Comparison of ENCODE assay signal across 9 mouse cellular contexts in genomic region chr10:127945432-127946064, GRCm38 (mm10). TPM values are rescaled to one million over a fixed set of nuclear protein-coding genes. Genes with fewer than 3 reads are reported as not detected.
DNase-seq lines count a peak whose midpoint lies in the region; ATAC-seq lines count a peak whose summit lies in the region.
"Had no signal": no experiment of that assay in that cellular context is flagged by ENCODE, and none has a peak within 500 bp of the region (broad histone marks: within the 10 kb centered on the region; RNA-seq: fewer than 3 reads in every experiment).

No protein-coding gene starts in this region.

- no peaks in the 10 kb centered on the region for H3K9me3 ChIP-seq in neural tube, embryonic 15.5 days (replicated peaks)
- H3K9me3 ChIP-seq in hindbrain, embryonic 14.5 days (ENCODE audit: control insufficient read depth, low read length): no peaks in the 10 kb centered on the region

- no peaks in the 10 kb centered on the region for H3K36me3 ChIP-seq in neural tube, embryonic 15.5 days
- no peaks in the 10 kb centered on the region for H3K36me3 ChIP-seq in hindbrain, embryonic 14.5 days (replicated peaks; ENCODE audit: control insufficient read depth, insufficient read depth)

- H3K9ac ChIP-seq in neural tube, embryonic 15.5 days (replicated peaks): no peak overlapping the region
- H3K9ac ChIP-seq in hindbrain, embryonic 14.5 days: no peak overlapping the region

- H3K4me2 ChIP-seq in neural tube, embryonic 15.5 days: no peak overlapping the region
- H3K4me2 ChIP-seq in hindbrain, embryonic 14.5 days (replicated peaks): no peak overlapping the region

- no peaks in the 10 kb centered on the region for H3K4me1 ChIP-seq in neural tube, embryonic 15.5 days
- no peaks in the 10 kb centered on the region for H3K4me1 ChIP-seq in hindbrain, embryonic 14.5 days (replicated peaks; ENCODE audit: control insufficient read depth, insufficient read depth, low read length)

- intact Hi-C loops in left cerebral cortex, postnatal 14 days (cut with DNase I): no loop called here

- H3K27me3 ChIP-seq in neural tube, embryonic 15.5 days (replicated peaks): no peaks in the 10 kb centered on the region
- H3K27me3 ChIP-seq in hindbrain, embryonic 14.5 days (ENCODE audit: control insufficient read depth, insufficient read depth, low read length): no peaks in the 10 kb centered on the region

- DNase-seq in neural tube, embryonic 10.5 days (ENCODE audit: extremely low spot score, low spot score): peak; percentile 52
- DNase-seq in adrenal gland, postnatal 36 days: peak; percentile 46 to 49
- DNase-seq in fat pad, adult 2 months (ENCODE audit: extremely low read depth, low read depth, low spot score): peak; percentile 85
- DNase-seq in hindbrain, embryonic 14.5 days (ENCODE audit: low spot score): peak; percentile 77
- peak; percentile 35 to 65 for DNase-seq in left cerebral cortex, postnatal 14 days (ENCODE audit: low spot score in 2 of 2)
- DNase-seq in testis, postnatal 14 days (ENCODE audit: low spot score): peak; percentile 67

- H3K27ac ChIP-seq in neural tube, embryonic 15.5 days (replicated peaks): no peak overlapping the region
- no peak overlapping the region for H3K27ac ChIP-seq in hindbrain, embryonic 14.5 days

- no peak overlapping the region for H3K4me3 ChIP-seq in neural tube, embryonic 15.5 days (replicated peaks)
- no peak overlapping the region for H3K4me3 ChIP-seq in hindbrain, embryonic 14.5 days (replicated peaks; ENCODE audit: low read length)
- H3K4me3 ChIP-seq: erythroblast, embryonic 14.5 days had no signal

- WGBS in neural tube, embryonic 15.5 days: 19% methylated on average over 5 of the region's 5 CpGs
- WGBS in hindbrain, embryonic 14.5 days: 33% methylated on average over 5 of the region's 5 CpGs

- ATAC-seq in neural tube, embryonic 15.5 days (ENCODE audit: low FRiP score): no peak; the same call in 1 of the 2 replicates
- no peak; the same call in 1 of the 2 replicates for ATAC-seq in hindbrain, embryonic 14.5 days (ENCODE audit: low FRiP score)
- ATAC-seq in megakaryocyte-erythroid progenitor cell, adult 5-6 weeks (replicated peaks; ENCODE audit: low FRiP score, low TSS enrichment, poor library complexity, severe bottlenecking): peak; percentile 96

RNA-seq across cellular contexts. Expression of gene Sdr9c7, which starts 47.2 kb away (rescaled TPM):
- polyA plus RNA-seq in neural tube, embryonic 15.5 days (2015; fragmentation: Nextera tagmentation; extraction: Ambion mirVana): 0.06 TPM in 1 of 2 replicates, not detected in the other
- total RNA-seq in adrenal gland, postnatal 36 days (2021): under 1 TPM; 0.56 to 0.76 TPM
- not detected in 2 replicates for polyA plus RNA-seq in hindbrain, embryonic 14.5 days (2014; fragmentation: Nextera tagmentation; extraction: Ambion mirVana)
- not detected for total RNA-seq in left cerebral cortex, postnatal 14 days (2021)
- total RNA-seq in megakaryocyte-erythroid progenitor cell, adult 5-6 weeks (2014; fragmentation: Nextera tagmentation): not detected in 2 replicates
- not detected in 2 replicates for total RNA-seq in megakaryocyte-erythroid progenitor cell, adult 5-6 weeks (2017)
- polyA plus RNA-seq: erythroblast, embryonic 14.5 days had no signal

RNA-seq across cellular contexts. Expression of gene Rdh7, which starts 56.9 kb away (rescaled TPM):
- not detected in 2 replicates for polyA plus RNA-seq in neural tube, embryonic 15.5 days (2015; fragmentation: Nextera tagmentation; extraction: Ambion mirVana)
- under 1 TPM in 1 of 2 experiments, not detected in 1; 0.40 TPM for total RNA-seq in adrenal gland, postnatal 36 days (2021)
- not detected in 2 replicates for polyA plus RNA-seq in hindbrain, embryonic 14.5 days (2014; fragmentation: Nextera tagmentation; extraction: Ambion mirVana)
- not detected for total RNA-seq in left cerebral cortex, postnatal 14 days (2021)
- total RNA-seq in megakaryocyte-erythroid progenitor cell, adult 5-6 weeks (2014; fragmentation: Nextera tagmentation): not detected in 2 replicates
- total RNA-seq in megakaryocyte-erythroid progenitor cell, adult 5-6 weeks (2017): not detected in 2 replicates
- polyA plus RNA-seq: erythroblast, embryonic 14.5 days had no signal
